Mouse (Mus musculus) Muller cell, postnatal 12 days (primary cell): ENCODE data around the gene Phactr1.
A peak's percentile ranks its signal among the peaks of the same experiment; 100 is the strongest.

ENCODE experiments used
- DNase-seq: peaks from one replicate; pipeline ENCODE4 v3.0.0-alpha.2; 2015; ENCODE audit errors: inconsistent ontology term

Phactr1 gene

GRCm38 (mm10) chr13:43176676-43177075 lies 496.3 kb downstream of the Phactr1 start:
- DNase-seq: no peak

GRCm38 (mm10) chr13:43177317-43177716 lies 496.9 kb downstream of the Phactr1 start:
- no peak for DNase-seq

GRCm38 (mm10) chr13:43181104-43181503 lies 500.7 kb downstream of the Phactr1 start:
- DNase-seq: no peak

GRCm38 (mm10) chr13:43182465-43183201 lies 502.2 kb downstream of the Phactr1 start:
- peak; percentile 83 for DNase-seq

GRCm38 (mm10) chr13:43183248-43184055 lies 503.0 kb downstream of the Phactr1 start:
- peak; percentile 40 for DNase-seq

GRCm38 (mm10) chr13:43187736-43188135 lies 507.3 kb downstream of the Phactr1 start:
- no peak for DNase-seq
